Mouse (Mus musculus) heart, postnatal 0 days (tissue): ENCODE results near the gene Akr1c18. TPM values are rescaled to one million over a fixed set of nuclear protein-coding genes. Genes with fewer than 3 reads are reported as not detected.
"Not testable (repeated sequence)": the region's sequence is repeated elsewhere in the genome, so short reads cannot be mapped to it uniquely, and the experiment has no call there.

ENCODE experiments used
- ATAC-seq: fragments of 200-750 bp; cut with Nextera tagmentation; 2 replicates; pipeline ENCODE4 v1.8.0; 2017; ENCODE audit warnings: low read depth, moderate number of reproducible peaks, moderate library complexity; ENCODE audit not compliant: insufficient read depth
- DNase-seq: peaks from one replicate; pipeline ENCODE4 v3.0.0-alpha.2; 2016; ENCODE audit warnings: low spot score
- H3K27ac ChIP-seq: fragments of 300-500 bp; sonication (generic); 2 replicates; pipeline ENCODE4 v1.5.1; 2014; ENCODE audit warnings: low read depth, mild to moderate bottlenecking
- H3K27me3 ChIP-seq: fragments of 300-500 bp; sonication (generic); 2 replicates; pipeline ENCODE4 v1.6.1; 2014; ENCODE audit warnings: low read length, mixed read lengths; ENCODE audit not compliant: control insufficient read depth, insufficient read depth
- H3K36me3 ChIP-seq: fragments of 300-500 bp; sonication (generic); replicated peaks from 2 replicates; pipeline ENCODE4 v1.6.1; 2014; ENCODE audit warnings: low read length, mixed read lengths; ENCODE audit not compliant: control insufficient read depth, insufficient read depth
- H3K4me1 ChIP-seq: fragments of 300-500 bp; sonication (generic); 2 replicates; pipeline ENCODE4 v1.6.1; 2014; ENCODE audit warnings: antibody characterized with exemption; ENCODE audit not compliant: control insufficient read depth, insufficient read depth
- H3K4me2 ChIP-seq: fragments of 300-500 bp; sonication (generic); 2 replicates; pipeline ENCODE4 v1.6.1; 2014; ENCODE audit warnings: low read depth, mild to moderate bottlenecking, low read length, moderate library complexity
- H3K4me3 ChIP-seq: fragments of 300-500 bp; sonication (generic); 2 replicates; pipeline ENCODE4 v1.5.1; 2014; ENCODE audit warnings: low read depth, low read length
- H3K9ac ChIP-seq: fragments of 300-500 bp; sonication (generic); replicated peaks from 2 replicates; pipeline ENCODE4 v1.6.1; 2014; ENCODE audit warnings: low read depth, low read length, mixed read lengths
- H3K9me3 ChIP-seq: fragments of 300-500 bp; sonication (generic); replicated peaks from 2 replicates; pipeline ENCODE4 v1.6.1; 2016; ENCODE audit warnings: low read length; ENCODE audit not compliant: control insufficient read depth
- CTCF ChIP-seq: IDR thresholded peaks from 2 replicates; pipeline ENCODE4 v1.5.1; 2016; ENCODE audit warnings: antibody characterized with exemption, control low read depth, low read depth
- EP300 ChIP-seq: IDR thresholded peaks from 2 replicates; pipeline ENCODE4 v1.6.1; 2016; ENCODE audit warnings: antibody characterized with exemption, low read depth
- WGBS: fragments of 180-500 bp; shearing (Covaris S2); extraction: QIAGEN DNeasy Blood & Tissue Kit; methylation state at CpG from one replicate; pipeline ENCODE4 v1.1.7; 2014; 5-methylcytosine and 5-hydroxymethylcytosine counted together
- polyA plus RNA-seq: library from polyadenylated mRNA; unstranded; fragments of >200 nt; fragmentation: Nextera tagmentation; extraction: Ambion mirVana; gene quantifications from 2 replicates; pipeline ENCODE4 v1.2.1, GENCODE M21; 2015
- total RNA-seq: library from RNA; depleted of rRNA; stranded (reverse); fragments of >200 nt; gene quantifications from 2 replicates; pipeline ENCODE4 v1.2.3, GENCODE M21; 2014; ENCODE audit warnings: low replicate concordance; rRNA removed

Gene Akr1c18
- total RNA-seq (0.69 and 7.6 TPM in 2 replicates), polyA plus RNA-seq (0.12 and 0.86 TPM in 2 replicates)

DNA sequence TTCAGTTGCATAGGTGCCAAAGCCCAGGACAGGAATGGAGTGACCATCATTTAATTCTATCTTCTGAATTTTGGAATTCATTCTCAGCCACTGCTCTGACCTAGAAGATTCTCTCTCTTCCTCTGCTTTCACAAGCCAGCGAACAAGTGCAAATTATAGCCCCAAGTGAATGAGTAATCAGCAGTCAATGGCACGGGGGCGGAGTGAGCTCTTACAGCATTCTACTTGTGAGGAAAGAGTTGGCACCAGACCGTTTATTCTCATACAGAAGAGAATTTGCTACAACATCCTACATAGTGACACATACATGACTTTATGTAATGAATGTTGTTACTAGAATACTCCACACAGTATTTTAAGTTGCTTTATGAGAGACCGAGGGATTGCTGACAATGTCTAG is at the start of gene Akr1c18:
Gene Akr1c18 (minus strand): TSS at position 137 of the 400 bp plus-strand sequence.
- no peaks in the 10 kb centered on the region for H3K9me3 ChIP-seq
- no peaks in the 10 kb centered on the region for H3K4me1 ChIP-seq
- DNase-seq, result no peak
- 67% methylated on average over 5 of the region's 5 CpGs for WGBS
- no peak within 1 kb of the TSS for H3K4me3 ChIP-seq
- no peak within 1 kb of the TSS for H3K4me2 ChIP-seq
- H3K27me3 ChIP-seq, result no peaks in the 10 kb centered on the region
- H3K36me3 ChIP-seq, result no peaks in the 10 kb centered on the region
- H3K27ac ChIP-seq, result no peak within 1 kb of the TSS
- no peak for ATAC-seq
- no peak within 1 kb of the TSS for H3K9ac ChIP-seq
- TF ChIP-seq CTCF, result no peak
- no peak for TF ChIP-seq EP300

DNA sequence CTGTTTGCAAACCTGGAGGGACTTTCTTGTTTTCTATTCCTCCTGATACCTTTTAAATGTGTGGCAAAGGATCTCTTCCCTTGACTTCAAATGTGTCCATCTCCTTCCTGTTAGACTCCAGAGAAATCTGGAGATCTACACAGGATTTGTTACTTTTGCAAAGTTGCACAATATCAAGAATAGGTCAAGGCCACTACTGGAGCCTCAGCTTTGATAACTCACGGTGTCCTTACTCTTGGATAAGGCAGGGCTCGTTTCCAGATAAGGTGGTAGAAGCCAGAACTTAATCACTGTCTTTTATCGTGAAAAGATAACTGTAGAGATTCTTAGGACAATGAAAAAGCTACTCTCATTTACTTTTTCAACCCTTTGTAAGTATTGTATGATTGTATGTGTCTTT is 42.1 kb upstream of the Akr1c18 start:
- TF ChIP-seq EP300 (no peak), CTCF (no peak)
- H3K9ac ChIP-seq, result no peak overlapping the region
- no peak for DNase-seq

DNA sequence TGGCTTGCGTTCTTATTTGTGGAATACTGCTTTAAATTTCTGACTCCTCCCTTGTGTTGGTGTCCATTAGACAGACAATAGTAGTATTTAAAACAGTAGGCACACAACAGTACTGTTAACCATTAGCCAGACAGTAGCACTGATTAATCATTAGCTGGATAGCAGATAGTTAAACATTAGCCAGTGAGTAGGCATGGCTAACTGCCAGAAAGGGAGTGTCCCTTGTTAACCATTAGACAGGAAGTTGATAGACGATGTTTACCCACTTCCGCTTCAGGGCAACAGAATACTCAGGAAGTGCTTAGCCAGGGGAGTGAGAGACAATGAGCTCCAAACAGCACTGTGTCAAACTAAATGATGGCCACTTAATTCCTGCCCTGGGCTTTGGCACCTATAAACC is 40.5 kb upstream of the Akr1c18 start, which contains the start of gene Akr1c13:
Gene Akr1c13 (plus strand): TSS at position 247 of the 400 bp plus-strand sequence.
- no peak within 1 kb of the TSS; the same call in 1 of the 2 replicates for H3K4me2 ChIP-seq
- no peaks in the 10 kb centered on the region for H3K9me3 ChIP-seq
- H3K4me1 ChIP-seq, result no peaks in the 10 kb centered on the region
- H3K4me3 ChIP-seq, result no peak within 1 kb of the TSS
- no peak for ATAC-seq
- H3K36me3 ChIP-seq, result no peaks in the 10 kb centered on the region
- DNase-seq, result no peak
- no peaks in the 10 kb centered on the region for H3K27me3 ChIP-seq
- H3K27ac ChIP-seq, result no peak within 1 kb of the TSS
- 54% methylated on average over 3 of the region's 3 CpGs for WGBS
- no peak within 1 kb of the TSS for H3K9ac ChIP-seq
- TF ChIP-seq CTCF, result no peak
- TF ChIP-seq EP300, result no peak

More for the DNA sequence above, 42.1 kb upstream of the Akr1c18 start:
- no peak overlapping the region for H3K4me2 ChIP-seq
- no peaks in the 10 kb centered on the region for H3K4me1 ChIP-seq
- 39% methylated on average over 3 of the region's 3 CpGs for WGBS
- H3K27ac ChIP-seq, result no peak overlapping the region
- no peaks in the 10 kb centered on the region for H3K36me3 ChIP-seq
- no peak for ATAC-seq
- no peak overlapping the region for H3K4me3 ChIP-seq
- no peaks in the 10 kb centered on the region for H3K27me3 ChIP-seq
- H3K9me3 ChIP-seq, result no peaks in the 10 kb centered on the region

DNA sequence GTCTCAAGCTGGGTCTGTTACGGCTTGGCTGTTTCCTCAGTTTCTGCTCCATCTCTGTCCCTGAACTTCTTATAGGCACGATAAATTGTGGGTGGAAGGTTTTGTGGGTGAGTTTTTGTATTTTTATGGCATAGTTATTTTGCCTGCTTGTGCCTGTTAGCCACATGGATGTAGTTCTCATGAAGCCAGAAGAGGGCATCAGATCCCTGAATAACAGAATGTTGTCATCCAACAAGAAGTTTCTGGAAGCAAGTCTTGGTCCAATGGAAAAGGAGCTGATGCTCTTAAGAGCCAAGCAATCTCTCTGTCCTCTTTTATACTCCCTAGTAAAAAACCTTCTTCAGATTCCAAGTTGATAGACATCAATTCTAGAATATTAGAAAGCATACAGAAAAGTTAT is 37.7 kb upstream of the Akr1c18 start:
- H3K4me1 ChIP-seq, result no peaks in the 10 kb centered on the region
- ATAC-seq, result no peak
- H3K4me3 ChIP-seq, result no peak overlapping the region
- no peak overlapping the region for H3K27ac ChIP-seq
- peak; percentile 46 for TF ChIP-seq CTCF
- TF ChIP-seq EP300, result no peak
- H3K9me3 ChIP-seq, result no peaks in the 10 kb centered on the region
- 70% methylated on average over 2 of the region's 2 CpGs for WGBS
- H3K9ac ChIP-seq, result no peak overlapping the region
- no peak overlapping the region for H3K4me2 ChIP-seq
- peak; percentile 16 for DNase-seq
- no peaks in the 10 kb centered on the region for H3K27me3 ChIP-seq
- no peaks in the 10 kb centered on the region for H3K36me3 ChIP-seq

DNA sequence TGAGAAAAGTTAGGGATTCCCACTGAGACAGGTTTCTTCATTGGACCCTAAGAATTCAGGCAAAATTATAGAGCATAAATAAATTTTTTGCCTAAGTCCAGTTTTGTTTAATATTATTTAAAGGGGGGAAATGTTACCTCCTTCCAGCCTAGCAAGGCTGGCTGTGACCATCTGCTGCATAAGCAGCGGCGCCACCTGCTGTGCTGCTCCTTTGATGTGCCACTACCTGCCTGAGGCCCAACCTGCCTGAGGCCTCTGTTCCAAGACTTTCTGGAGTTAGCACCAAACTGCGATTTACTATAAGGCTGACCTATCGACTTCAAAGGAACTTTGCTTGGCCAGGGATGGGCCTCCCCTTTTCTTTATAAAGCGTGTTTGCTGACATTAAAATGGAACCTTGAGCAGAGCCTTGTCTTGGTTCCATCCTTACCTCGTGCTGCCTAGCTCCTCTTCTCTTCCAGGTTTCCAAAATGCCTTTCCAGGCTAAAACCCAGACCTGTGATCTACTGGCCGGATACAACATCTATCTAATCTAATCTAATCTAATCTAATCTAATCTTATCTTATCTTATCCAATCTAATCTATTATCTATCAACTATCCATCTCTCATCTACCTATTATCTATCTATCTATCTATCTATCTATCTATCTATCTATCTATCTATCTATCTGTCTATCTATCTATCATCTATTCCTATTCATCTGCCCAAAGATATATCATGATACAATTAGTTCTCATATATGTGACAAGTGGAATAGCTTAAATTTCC is 36.4 kb upstream of the Akr1c18 start:
- not testable (repeated sequence) for DNase-seq, H3K4me3 ChIP-seq, H3K9me3 ChIP-seq, H3K27ac ChIP-seq, H3K4me2 ChIP-seq, H3K36me3 ChIP-seq, H3K27me3 ChIP-seq, ATAC-seq, H3K9ac ChIP-seq, H3K4me1 ChIP-seq
- 77% methylated on average over 7 of the region's 7 CpGs for WGBS
- peak; percentile 24 for TF ChIP-seq CTCF

DNA sequence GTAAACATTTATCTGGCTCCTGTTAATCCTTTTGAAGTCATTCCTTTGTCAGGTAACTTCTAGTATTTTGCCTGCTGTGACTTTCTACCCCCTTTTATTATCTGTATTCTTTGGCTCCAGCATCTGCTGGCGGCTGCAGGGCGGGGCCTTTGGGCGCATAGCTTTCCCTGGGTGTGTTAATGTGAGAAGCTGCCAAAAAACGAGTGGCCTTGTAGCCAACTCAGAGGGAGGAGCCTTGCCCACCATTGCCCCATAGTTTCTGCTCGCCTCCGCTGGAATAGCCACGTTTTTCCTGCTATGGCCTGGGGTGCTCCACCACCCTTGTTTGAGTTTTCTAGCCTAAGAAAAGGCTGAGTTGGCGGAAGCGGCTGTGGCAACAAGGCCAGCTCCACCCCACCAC is 32.7 kb upstream of the Akr1c18 start:
- H3K4me3 ChIP-seq, result no peak overlapping the region
- no peaks in the 10 kb centered on the region for H3K27me3 ChIP-seq
- peak overlapping the region; percentile 28; the same call in 1 of the 2 replicates for H3K4me2 ChIP-seq
- no peak overlapping the region for H3K9ac ChIP-seq
- DNase-seq, result no peak
- no peak; the same call in 1 of the 2 replicates for ATAC-seq
- 0 out of 2 replicates have a peak, but pooled peaks cover 5% of the 10 kb centered on the region for H3K9me3 ChIP-seq
- no peak overlapping the region for H3K27ac ChIP-seq
- no peaks in the 10 kb centered on the region for H3K4me1 ChIP-seq
- WGBS, result 63% methylated on average over 9 of the region's 9 CpGs
- no peak for TF ChIP-seq EP300
- TF ChIP-seq CTCF, result no peak
- no peaks in the 10 kb centered on the region for H3K36me3 ChIP-seq

DNA sequence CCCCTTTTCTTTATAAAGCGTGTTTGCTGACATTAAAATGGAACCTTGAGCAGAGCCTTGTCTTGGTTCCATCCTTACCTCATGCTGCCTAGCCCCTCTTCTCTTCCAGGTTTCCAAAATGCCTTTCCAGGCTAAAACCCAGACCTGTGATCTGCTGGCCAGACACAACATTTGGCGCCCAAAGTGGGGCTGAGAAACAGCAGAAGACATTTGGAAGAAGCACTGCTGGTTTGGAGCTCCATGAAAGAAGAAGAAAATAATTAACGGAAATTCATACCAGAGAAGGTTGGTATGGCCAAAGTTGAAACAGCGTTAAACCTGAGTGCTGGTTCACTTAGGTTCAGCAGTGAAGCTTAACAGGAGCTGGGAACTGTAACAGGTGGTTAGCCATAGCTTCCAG is 30.9 kb upstream of the Akr1c18 start:
- WGBS, result 85% methylated on average over 4 of the region's 4 CpGs
- H3K27ac ChIP-seq, H3K36me3 ChIP-seq, DNase-seq, H3K9me3 ChIP-seq, H3K4me1 ChIP-seq, ATAC-seq, H3K27me3 ChIP-seq, H3K9ac ChIP-seq, H3K4me3 ChIP-seq, H3K4me2 ChIP-seq: not testable (repeated sequence)
